Mouse (Mus musculus) forebrain, embryonic 11.5 days (tissue): ENCODE results near the gene Psmc6. TPM values are rescaled to one million over a fixed set of nuclear protein-coding genes. Genes with fewer than 3 reads are reported as not detected.

Experiments used
- ATAC-seq: fragments of 200-750 bp; cut with Nextera tagmentation; replicated peaks from 2 replicates; pipeline ENCODE4 v1.8.0; 2017; ENCODE audit warnings: moderate TSS enrichment; ENCODE audit not compliant: low FRiP score
- DNase-seq: peaks from one replicate; pipeline ENCODE4 v3.0.0-alpha.2; 2017; ENCODE audit warnings: low spot score
- H3K27ac ChIP-seq: fragments of 300-500 bp; sonication (generic); 2 replicates; pipeline ENCODE4 v1.5.1; 2014; ENCODE audit warnings: low read depth, low read length
- H3K27me3 ChIP-seq: fragments of 300-500 bp; sonication (generic); 2 replicates; pipeline ENCODE4 v1.6.1; 2014; ENCODE audit warnings: mild to moderate bottlenecking, low read length, mixed read lengths; ENCODE audit not compliant: control insufficient read depth, insufficient read depth
- H3K36me3 ChIP-seq: fragments of 300-500 bp; sonication (generic); 2 replicates; pipeline ENCODE4 v1.6.1; 2014; ENCODE audit warnings: mild to moderate bottlenecking, low read length, moderate library complexity, mixed read lengths; ENCODE audit not compliant: control insufficient read depth, insufficient read depth
- H3K4me1 ChIP-seq: fragments of 300-500 bp; sonication (generic); replicated peaks from 2 replicates; pipeline ENCODE4 v1.6.1; 2014; ENCODE audit warnings: low read length, mixed read lengths; ENCODE audit not compliant: control insufficient read depth, insufficient read depth
- H3K4me2 ChIP-seq: fragments of 300-500 bp; sonication (generic); 2 replicates; pipeline ENCODE4 v1.6.1; 2014; ENCODE audit warnings: low read depth, mild to moderate bottlenecking, low read length, moderate library complexity, mixed read lengths; ENCODE audit not compliant: severe bottlenecking
- H3K4me3 ChIP-seq: fragments of 300-500 bp; sonication (generic); 2 replicates; pipeline ENCODE4 v1.5.1; 2014; ENCODE audit warnings: low read depth, low read length
- H3K9ac ChIP-seq: fragments of 300-500 bp; sonication (generic); 2 replicates; pipeline ENCODE4 v1.6.1; 2014; ENCODE audit warnings: low read length
- H3K9me3 ChIP-seq: fragments of 300-500 bp; sonication (generic); 2 replicates; pipeline ENCODE4 v1.6.1; 2016; ENCODE audit warnings: low read length, mixed read lengths; ENCODE audit not compliant: control insufficient read depth
- WGBS: fragments of 180-500 bp; shearing (Covaris S2); extraction: QIAGEN DNeasy Blood & Tissue Kit; methylation state at CpG from one replicate; pipeline ENCODE4 v1.1.7; 2014; 5-methylcytosine and 5-hydroxymethylcytosine counted together
- polyA plus RNA-seq: library from polyadenylated mRNA; unstranded; fragments of >200 nt; fragmentation: Nextera tagmentation; extraction: Ambion mirVana; gene quantifications from 2 replicates; pipeline ENCODE4 v1.2.1, GENCODE M21; 2014

The Psmc6 gene
- polyA plus RNA-seq, 1 experiment from 2014 or later: 250 TPM

DNA sequence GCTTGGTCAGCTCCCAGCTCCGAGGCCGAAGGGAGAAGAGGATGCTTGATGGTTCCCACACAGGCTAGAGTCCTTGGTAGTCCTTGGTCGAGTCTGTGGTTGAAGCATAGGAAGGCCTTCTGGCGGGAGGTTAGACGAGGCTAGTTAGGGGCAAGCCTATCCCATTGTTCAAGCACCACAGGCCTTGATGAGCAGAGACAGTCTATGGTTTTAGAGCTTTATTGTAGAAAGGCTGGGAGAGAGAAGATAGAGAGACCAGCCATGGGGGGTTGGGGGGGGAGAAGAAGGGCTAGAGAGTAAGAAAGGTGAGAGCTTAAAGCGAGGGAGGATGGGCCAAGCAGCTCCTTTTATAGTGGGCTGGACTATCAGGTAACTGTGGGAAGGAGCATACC is 35.6 kb downstream of the Psmc6 start:
- 81% methylated on average over 6 of the region's 6 CpGs for WGBS
- no peak for ATAC-seq
- Histone ChIP-seq H3K27me3 (no peaks in the 10 kb centered on the region), H3K27ac (no peak overlapping the region), H3K4me3 (no peak overlapping the region), H3K4me1 (no peaks in the 10 kb centered on the region), H3K9me3 (no peaks in the 10 kb centered on the region), H3K4me2 (no peak overlapping the region), H3K36me3 (peaks cover 5% of the 10 kb centered on the region; the same call in 1 of the 2 replicates), H3K9ac (no peak overlapping the region)
- DNase-seq: no peak

DNA sequence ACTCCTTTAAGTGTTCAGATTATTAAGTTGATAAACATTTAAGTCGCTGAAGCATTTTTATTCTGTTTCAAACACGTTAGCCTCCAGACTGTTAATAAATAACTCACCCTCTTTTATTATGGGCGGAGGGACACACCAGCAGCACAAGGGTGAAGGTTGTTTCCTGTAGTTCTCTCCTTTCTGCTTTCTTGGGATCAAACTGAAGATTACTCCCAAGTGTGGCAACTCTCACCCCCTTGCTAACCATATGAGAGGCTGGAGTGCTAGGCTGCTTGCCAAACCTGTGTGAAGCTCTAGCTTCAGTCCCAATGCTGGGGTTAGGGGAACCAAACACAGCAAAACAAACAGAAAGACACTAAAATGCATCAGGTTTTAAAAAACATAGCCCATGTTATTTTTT is 49.2 kb downstream of the Psmc6 start:
- no peak overlapping the region for H3K27ac ChIP-seq
- no peaks in the 10 kb centered on the region for H3K9me3 ChIP-seq
- no peak overlapping the region for H3K4me3 ChIP-seq
- H3K9ac ChIP-seq: no peak overlapping the region
- H3K36me3 ChIP-seq: no peaks in the 10 kb centered on the region
- H3K4me2 ChIP-seq: no peak overlapping the region
- ATAC-seq (no peak), DNase-seq (no peak)
- WGBS: 95% methylated on average over 3 of the region's 3 CpGs
- H3K4me1 ChIP-seq: no peaks in the 10 kb centered on the region
- no peaks in the 10 kb centered on the region for H3K27me3 ChIP-seq

DNA sequence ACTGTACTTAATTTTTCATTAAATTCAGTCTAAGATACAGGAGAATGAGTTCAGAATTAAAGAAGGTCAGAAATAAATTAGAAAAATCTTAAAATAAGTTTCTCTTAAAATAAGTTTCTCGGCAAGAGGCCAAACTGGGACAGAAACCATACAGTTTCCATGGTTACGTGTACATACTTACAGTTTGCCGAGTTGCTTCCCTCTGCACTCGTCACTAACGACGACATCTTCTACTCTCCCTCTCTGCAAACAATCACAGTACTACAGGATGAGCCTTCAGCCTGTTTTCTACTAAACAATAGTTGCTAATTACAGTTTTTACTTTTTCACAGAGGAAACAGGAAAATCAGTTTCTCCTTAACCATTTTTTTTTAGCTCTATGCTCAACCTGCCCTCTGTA is 51.2 kb downstream of the Psmc6 start:
- Histone ChIP-seq H3K4me2 (no peak overlapping the region), H3K27ac (no peak overlapping the region), H3K27me3 (no peaks in the 10 kb centered on the region), H3K4me3 (no peak overlapping the region), H3K9ac (no peak overlapping the region), H3K36me3 (no peaks in the 10 kb centered on the region), H3K9me3 (no peaks in the 10 kb centered on the region), H3K4me1 (no peaks in the 10 kb centered on the region)
- 85% methylated on average over 6 of the region's 6 CpGs for WGBS
- ATAC-seq: no peak
- no peak for DNase-seq

DNA sequence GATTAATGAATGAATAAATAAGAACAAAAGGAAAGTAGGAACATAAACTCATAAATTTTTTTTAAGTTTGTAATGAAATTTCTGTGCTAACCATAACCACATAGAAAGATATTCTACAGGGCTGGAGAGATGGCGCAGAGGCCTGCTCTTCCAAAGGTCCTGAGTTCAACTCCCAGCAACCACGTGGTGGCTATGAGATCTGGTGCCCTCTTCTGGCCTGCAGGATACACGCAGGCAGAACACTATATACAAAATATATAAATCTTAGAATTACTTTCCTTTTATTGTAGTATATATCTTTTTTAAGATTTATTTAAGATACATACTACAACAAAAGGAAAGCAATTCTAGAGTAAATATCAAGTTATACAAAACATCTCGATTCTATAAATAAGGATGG is 53.3 kb downstream of the Psmc6 start:
- no peaks in the 10 kb centered on the region for H3K36me3 ChIP-seq
- 88% methylated on average over 4 of the region's 4 CpGs for WGBS
- no peak for DNase-seq

DNA sequence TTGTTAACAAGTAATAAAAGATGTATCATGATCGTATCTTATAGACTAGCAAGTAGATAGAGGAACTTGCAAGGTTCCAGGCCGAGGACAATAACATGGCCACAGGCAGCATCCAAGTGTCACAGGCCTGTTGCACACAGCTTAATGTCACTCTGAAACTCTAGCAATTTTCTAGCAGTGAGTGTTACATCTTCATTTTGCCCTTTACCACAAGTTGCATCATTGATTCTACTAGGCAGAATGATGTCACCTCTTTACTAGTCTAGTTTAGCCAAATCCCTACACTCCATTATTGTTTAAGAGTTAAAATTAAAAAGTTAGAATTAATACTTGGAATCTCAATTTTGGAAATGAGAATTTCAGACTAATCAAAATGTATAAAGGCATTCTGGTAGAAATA is 56.0 kb downstream of the Psmc6 start:
- Histone ChIP-seq H3K36me3 (no peaks in the 10 kb centered on the region), H3K27ac (no peak overlapping the region), H3K4me3 (no peak overlapping the region), H3K4me1 (peaks cover 3% of the 10 kb centered on the region; the same call in 1 of the 2 replicates), H3K4me2 (no peak overlapping the region), H3K27me3 (no peaks in the 10 kb centered on the region), H3K9ac (no peak overlapping the region), H3K9me3 (no peaks in the 10 kb centered on the region)
- ATAC-seq (no peak), DNase-seq (no peak)
- WGBS: 96% methylated on average over 2 of the region's 2 CpGs

More for the DNA sequence above, 53.3 kb downstream of the Psmc6 start:
- Histone ChIP-seq H3K4me2 (no peak overlapping the region), H3K27me3 (no peaks in the 10 kb centered on the region), H3K4me3 (no peak overlapping the region), H3K9ac (no peak overlapping the region), H3K9me3 (no peaks in the 10 kb centered on the region), H3K27ac (no peak overlapping the region), H3K4me1 (peaks cover 3% of the 10 kb centered on the region; the same call in 1 of the 2 replicates)
- ATAC-seq: no peak

DNA sequence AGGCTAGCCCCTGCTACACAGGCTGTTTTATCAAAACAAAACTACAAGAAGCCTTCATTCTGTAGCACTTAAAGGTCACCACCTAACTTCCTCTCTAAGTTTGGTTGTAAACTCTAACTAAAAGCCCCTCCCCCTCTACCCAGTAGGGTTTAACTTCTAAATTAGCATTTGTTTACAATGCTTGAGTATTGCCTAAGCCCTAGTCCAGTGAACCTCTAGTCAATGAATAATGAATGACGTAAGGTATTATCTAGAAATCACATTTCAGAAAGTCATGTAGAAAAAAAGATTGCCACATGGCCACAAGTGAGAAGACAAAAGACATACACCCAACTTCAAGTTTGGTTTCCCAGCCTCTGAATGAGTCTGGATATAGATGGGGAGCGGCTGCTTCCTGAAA is 57.9 kb downstream of the Psmc6 start:
- Histone ChIP-seq H3K36me3 (no peaks in the 10 kb centered on the region), H3K27ac (no peak overlapping the region), H3K9me3 (no peaks in the 10 kb centered on the region), H3K9ac (no peak overlapping the region), H3K27me3 (no peaks in the 10 kb centered on the region), H3K4me1 (peaks cover 3% of the 10 kb centered on the region; the same call in 1 of the 2 replicates), H3K4me3 (peak overlapping the region; percentile 75; the same call in 1 of the 2 replicates), H3K4me2 (peak overlapping the region; percentile 79)
- no peak for DNase-seq
- no peak for ATAC-seq
- 20% methylated on average over 2 of the region's 2 CpGs for WGBS

DNA sequence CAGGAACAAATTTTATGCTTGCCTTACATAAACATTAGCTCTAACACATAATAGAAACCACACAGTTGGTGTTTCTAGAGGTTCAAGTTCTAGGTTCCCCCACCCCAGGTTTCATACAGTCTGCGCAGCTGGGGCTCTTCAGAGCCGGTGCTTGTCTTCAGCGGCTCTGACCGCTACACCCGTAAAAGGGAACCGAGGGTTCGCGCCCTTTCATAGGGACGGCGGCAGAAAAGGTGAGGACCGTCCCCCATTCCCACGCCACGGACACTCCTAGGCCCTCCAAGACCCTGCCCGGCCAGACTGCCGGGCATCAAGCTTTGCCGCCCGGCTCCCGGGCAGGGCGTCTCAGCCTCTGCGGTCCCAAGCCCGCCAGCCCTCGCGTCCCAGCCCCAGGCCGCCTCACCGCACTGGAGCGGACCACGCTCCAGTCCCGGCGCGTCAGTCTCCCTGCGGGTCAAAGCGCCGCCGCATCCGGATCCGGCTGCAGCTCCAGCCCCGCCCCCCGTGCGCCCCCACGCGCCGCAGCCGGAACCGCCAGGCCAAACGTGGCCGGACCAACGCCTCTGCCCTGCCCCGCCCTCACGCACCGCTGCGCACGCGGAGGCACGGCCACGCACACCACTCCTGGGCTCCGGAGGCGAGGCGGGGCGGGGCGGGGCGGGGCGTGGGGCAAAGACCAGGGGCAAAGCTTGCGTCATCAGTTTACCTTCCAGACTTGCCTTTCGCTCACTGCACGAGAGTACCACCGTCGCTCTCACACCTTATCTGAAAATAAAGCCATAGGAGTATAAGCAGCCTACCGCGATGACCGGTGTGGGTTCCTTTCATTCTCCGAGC is 59.0 kb downstream of the Psmc6 start:
- ATAC-seq (peak; percentile 95), DNase-seq (peak; percentile 94)
- no peaks in the 10 kb centered on the region for H3K36me3 ChIP-seq
- peaks cover 3% of the 10 kb centered on the region; the same call in 1 of the 2 replicates for H3K4me1 ChIP-seq
- H3K9me3 ChIP-seq: no peaks in the 10 kb centered on the region
- H3K4me2 ChIP-seq: peak overlapping the region; percentile 79
- no peak overlapping the region for H3K27ac ChIP-seq
- H3K27me3 ChIP-seq: no peaks in the 10 kb centered on the region
- WGBS: under 1% methylated on average over 65 of the region's 71 CpGs
- peak overlapping the region; percentile 75 for H3K4me3 ChIP-seq
- peak overlapping the region; percentile 84 for H3K9ac ChIP-seq

DNA sequence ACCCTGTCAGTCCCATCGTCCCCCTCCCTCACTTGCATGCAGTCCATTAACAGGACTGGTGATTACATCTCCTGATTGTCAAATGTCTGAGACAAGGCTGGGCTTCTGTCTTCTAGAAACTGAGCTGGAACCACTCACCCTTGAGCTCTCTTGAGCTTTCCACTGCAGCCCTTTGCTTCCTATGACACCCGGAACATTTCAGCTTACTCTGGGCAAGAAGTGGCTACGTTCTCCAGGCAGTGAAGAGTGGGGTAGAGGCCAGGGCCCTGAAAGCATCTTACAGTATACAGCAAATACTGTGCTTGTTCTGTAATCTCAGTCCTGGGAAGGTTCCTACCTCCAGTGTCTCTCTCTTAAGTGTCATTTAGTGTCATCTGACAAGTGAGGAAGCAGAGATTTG is 59.6 kb downstream of the Psmc6 start:
- DNase-seq (no peak), ATAC-seq (no peak)
- 34% methylated on average over 3 of the region's 3 CpGs for WGBS
- no peaks in the 10 kb centered on the region for H3K36me3 ChIP-seq
- peak overlapping the region; percentile 75 for H3K4me3 ChIP-seq
- H3K4me2 ChIP-seq: peak overlapping the region; percentile 79
- H3K4me1 ChIP-seq: peaks cover 3% of the 10 kb centered on the region; the same call in 1 of the 2 replicates
- no peaks in the 10 kb centered on the region for H3K9me3 ChIP-seq
- H3K27ac ChIP-seq: no peak overlapping the region
- no peaks in the 10 kb centered on the region for H3K27me3 ChIP-seq
- H3K9ac ChIP-seq: peak overlapping the region; percentile 84
